Comparison of ENCODE assay signal across 33 mouse cellular contexts in genomic region chr11:83568786-83569185, GRCm38 (mm10). TPM values are rescaled to one million over a fixed set of nuclear protein-coding genes. Genes with fewer than 3 reads are reported as not detected.
DNase-seq lines count a peak whose midpoint lies in the region; ATAC-seq lines count a peak whose summit lies in the region.
"Had no signal": no experiment of that assay in that cellular context is flagged by ENCODE, and none has a peak within 500 bp of the region (broad histone marks: within the 10 kb centered on the region; RNA-seq: fewer than 3 reads in every experiment).

No protein-coding gene starts in this region.

- H3K9ac ChIP-seq in kidney, embryonic 15.5 days = no peak overlapping the region
- H3K9ac ChIP-seq: forebrain, embryonic 13.5 days; heart, embryonic 12.5 days; heart, embryonic 15.5 days; hindbrain, embryonic 14.5 days had no signal

- no peak for ATAC-seq in megakaryocyte, adult 5-6 weeks (ENCODE audit: poor library complexity, severe bottlenecking)
- peak; percentile 9; the same call in 1 of the 2 replicates for ATAC-seq in common myeloid progenitor, adult 5-6 weeks (replicated peaks; ENCODE audit: low read depth, poor library complexity, severe bottlenecking)
- ATAC-seq in kidney, embryonic 15.5 days (replicated peaks; ENCODE audit: low FRiP score) = no peak
- ATAC-seq: activated CD4-positive, CD25-positive, alpha-beta regulatory T cell, adult 4 months; CD4-positive, CD25-positive, alpha-beta regulatory T cell, adult 4 months; forebrain, embryonic 13.5 days; forebrain, embryonic 16.5 days; hindbrain, postnatal 0 days; inflammation-experienced regulatory T-cells, adult 6 months had no signal

- no peak overlapping the region for H3K27ac ChIP-seq in kidney, embryonic 15.5 days
- H3K27ac ChIP-seq: forebrain, embryonic 10.5 days; forebrain, embryonic 13.5 days; heart, embryonic 15.5 days; hindbrain, embryonic 14.5 days; hindbrain, postnatal 0 days had no signal

- H3K36me3 ChIP-seq in megakaryocyte, embryonic 14.5 days (replicated peaks; ENCODE audit: low read length) = no peaks in the 10 kb centered on the region
- H3K36me3 ChIP-seq in kidney, embryonic 15.5 days = no peaks in the 10 kb centered on the region
- H3K36me3 ChIP-seq: forebrain, embryonic 10.5 days; heart, embryonic 12.5 days; heart, embryonic 15.5 days had no signal

- H3K4me1 ChIP-seq in megakaryocyte, embryonic 14.5 days = peaks cover 60% of the 10 kb centered on the region
- H3K4me1 ChIP-seq in kidney, embryonic 15.5 days = peaks cover 4% of the 10 kb centered on the region; the same call in 1 of the 2 replicates
- H3K4me1 ChIP-seq: forebrain, embryonic 10.5 days; forebrain, embryonic 13.5 days; heart, embryonic 12.5 days; heart, embryonic 15.5 days had no signal

- H3K4me3 ChIP-seq in megakaryocyte, embryonic 14.5 days (replicated peaks) = peak overlapping the region; percentile 77
- H3K4me3 ChIP-seq in kidney, embryonic 15.5 days (replicated peaks) = no peak overlapping the region
- H3K4me3 ChIP-seq: forebrain, embryonic 10.5 days; forebrain, embryonic 13.5 days; heart, embryonic 12.5 days; heart, embryonic 15.5 days had no signal

- DNase-seq in 416B (ENCODE audit: low read depth) = peak; percentile 62
- DNase-seq in thymus, postnatal 10 days (ENCODE audit: low spot score in 2 of 2) = no peak
- DNase-seq: adrenal gland, adult 8-10 months; adrenal gland, postnatal 25 days; cerebellum, adult 11-12 months; cerebellum, adult 8-10 months; cerebellum, postnatal 10 days; cerebellum, postnatal 36 days; gastrocnemius, postnatal 10 days; gastrocnemius, postnatal 36 days; heart, adult 18-20 months; heart, postnatal 14 days; heart, postnatal 4 days had no signal

- 85% methylated on average over 3 of the region's 3 CpGs for WGBS in kidney, embryonic 15.5 days

- H3K27me3 ChIP-seq in megakaryocyte, embryonic 14.5 days (replicated peaks) = peaks cover 22% of the 10 kb centered on the region
- H3K27me3 ChIP-seq in kidney, embryonic 15.5 days = no peaks in the 10 kb centered on the region
- H3K27me3 ChIP-seq: forebrain, embryonic 13.5 days; heart, embryonic 15.5 days had no signal

- H3K4me2 ChIP-seq in kidney, embryonic 15.5 days = no peak overlapping the region
- H3K4me2 ChIP-seq: forebrain, embryonic 13.5 days; heart, embryonic 12.5 days; heart, embryonic 15.5 days; hindbrain, embryonic 14.5 days had no signal

- no peaks in the 10 kb centered on the region for H3K9me3 ChIP-seq in megakaryocyte, embryonic 14.5 days
- no peaks in the 10 kb centered on the region for H3K9me3 ChIP-seq in kidney, embryonic 15.5 days (replicated peaks)
- H3K9me3 ChIP-seq: forebrain, embryonic 10.5 days; forebrain, embryonic 13.5 days; heart, embryonic 12.5 days; heart, embryonic 15.5 days had no signal

RNA-seq across cellular contexts. Expression of gene Ccl9, which starts 9.7 kb away (rescaled TPM):
- 2.4 TPM in 1 of 2 replicates, not detected in the other for polyA plus RNA-seq in megakaryocyte, embryonic 14.5 days (2012; ENCODE audit: insufficient read depth, low replicate concordance)
- 447 and 459 TPM in 2 replicates for total RNA-seq in megakaryocyte, adult 5-6 weeks (2015)
- 282 and 303 TPM in 2 replicates for total RNA-seq in megakaryocyte, adult 5-6 weeks (2017)
- 81.3 and 91.6 TPM in 2 replicates for total RNA-seq in common myeloid progenitor, adult 5-6 weeks (2017)
- 4.7 and 6.1 TPM in 2 replicates for polyA plus RNA-seq in kidney, embryonic 15.5 days (2015; fragmentation: Nextera tagmentation; extraction: Ambion mirVana)
- polyA plus RNA-seq: CD4-positive, CD25-positive, alpha-beta regulatory T cell, adult 4 months; inflammation-experienced regulatory T-cells, adult 6 months had no signal

RNA-seq across cellular contexts. Expression of gene Ccl6, which starts 24.1 kb away (rescaled TPM):
- polyA plus RNA-seq in megakaryocyte, embryonic 14.5 days (2012; ENCODE audit: insufficient read depth, low replicate concordance) = 26.0 TPM in 1 of 2 replicates, not detected in the other
- total RNA-seq in megakaryocyte, adult 5-6 weeks (2015) = 916 and 950 TPM in 2 replicates
- 592 and 639 TPM in 2 replicates for total RNA-seq in megakaryocyte, adult 5-6 weeks (2017)
- total RNA-seq in common myeloid progenitor, adult 5-6 weeks (2017) = 1.8 and 2.1 TPM in 2 replicates
- 3.9 and 8.3 TPM in 2 replicates for polyA plus RNA-seq in kidney, embryonic 15.5 days (2015; fragmentation: Nextera tagmentation; extraction: Ambion mirVana)
- total RNA-seq: hindbrain, postnatal 0 days had no signal
- polyA plus RNA-seq: C2C12; CD4-positive, CD25-positive, alpha-beta regulatory T cell, adult 4 months had no signal

RNA-seq across cellular contexts. Expression of gene Ccl5, which starts 38.5 kb away (rescaled TPM):
- 10.7 TPM in 1 of 2 replicates, not detected in the other for polyA plus RNA-seq in megakaryocyte, embryonic 14.5 days (2012; ENCODE audit: insufficient read depth, low replicate concordance)
- 32.1 and 70.7 TPM in 2 replicates for total RNA-seq in megakaryocyte, adult 5-6 weeks (2015)
- total RNA-seq in megakaryocyte, adult 5-6 weeks (2017) = 7.2 and 11.1 TPM in 2 replicates
- total RNA-seq in common myeloid progenitor, adult 5-6 weeks (2017) = 2.1 and 6.3 TPM in 2 replicates
- polyA plus RNA-seq in kidney, embryonic 15.5 days (2015; fragmentation: Nextera tagmentation; extraction: Ambion mirVana) = not detected in 2 replicates
- total RNA-seq: gastrocnemius, adult 18-20 months; gastrocnemius, postnatal 10 days; gastrocnemius, postnatal 36 days; heart, postnatal 4 days; hindbrain, postnatal 0 days had no signal
- polyA plus RNA-seq: embryonic facial prominence, embryonic 11.5 days; forebrain, embryonic 13.5 days; heart, embryonic 12.5 days; hindbrain, embryonic 14.5 days had no signal

RNA-seq across cellular contexts. Expression of gene Heatr9, which starts 46.8 kb away (rescaled TPM):
- not detected in 2 replicates for polyA plus RNA-seq in megakaryocyte, embryonic 14.5 days (2012; ENCODE audit: insufficient read depth, low replicate concordance)
- total RNA-seq in megakaryocyte, adult 5-6 weeks (2015) = not detected in 2 replicates
- not detected in 2 replicates for total RNA-seq in megakaryocyte, adult 5-6 weeks (2017)
- total RNA-seq in common myeloid progenitor, adult 5-6 weeks (2017) = not detected in 2 replicates
- not detected in 2 replicates for polyA plus RNA-seq in kidney, embryonic 15.5 days (2015; fragmentation: Nextera tagmentation; extraction: Ambion mirVana)
- total RNA-seq: adrenal gland, adult 8-10 months; adrenal gland, postnatal 25 days; gastrocnemius, adult 18-20 months; gastrocnemius, postnatal 10 days; gastrocnemius, postnatal 36 days; heart, postnatal 14 days; heart, postnatal 4 days; hindbrain, postnatal 0 days had no signal
- polyA plus RNA-seq: brain, embryonic 14.5 days; C2C12; embryonic facial prominence, embryonic 11.5 days; embryonic facial prominence, embryonic 14.5 days; forebrain, embryonic 10.5 days; forebrain, embryonic 13.5 days; forebrain, embryonic 16.5 days; heart, embryonic 12.5 days; heart, embryonic 15.5 days; hindbrain, embryonic 11.5 days; hindbrain, embryonic 14.5 days; hindbrain, postnatal 0 days had no signal

Comparison
In these comparisons a context has a peak if more than half of its experiments do, and no peak if none do; other contexts are left out.
1. RNA of gene Ccl6, which starts 24.1 kb away (total RNA-seq): 592 to 950 TPM in megakaryocyte, adult 5-6 weeks; 1.8 to 2.1 TPM in common myeloid progenitor, adult 5-6 weeks; every median in the first group is over 100 times any median in the second.